In the genomic region with DNA sequence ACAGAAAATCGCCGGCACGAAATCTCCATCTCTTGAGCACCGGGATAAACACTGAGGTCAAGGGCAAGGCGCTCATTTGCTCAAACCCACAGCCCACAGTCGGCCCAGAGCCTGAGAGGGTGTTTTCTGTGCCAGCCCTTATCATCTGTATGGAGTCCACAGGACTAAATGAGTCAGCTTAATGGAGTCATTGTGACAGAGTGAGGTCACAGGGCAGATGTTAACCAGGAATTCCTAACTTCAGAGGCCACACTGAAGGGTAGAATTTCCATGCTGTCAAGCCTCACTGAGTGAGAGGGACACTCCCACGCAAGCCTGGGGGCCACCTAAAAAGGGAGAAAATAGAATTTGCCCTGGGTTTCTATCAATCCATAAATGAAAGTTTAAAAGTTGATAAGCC, we compare ENCODE assay signal across 11 mouse cellular contexts. TPM values are rescaled to one million over a fixed set of nuclear protein-coding genes. Genes with fewer than 3 reads are reported as not detected.
DNase-seq lines count a peak whose midpoint lies in the region; ATAC-seq and TF ChIP-seq lines count a peak whose summit lies in the region.
"Had no signal": no experiment of that assay in that cellular context is flagged by ENCODE, and none has a peak within 500 bp of the region (broad histone marks: within the 10 kb centered on the region; RNA-seq: fewer than 3 reads in every experiment).

No protein-coding gene starts in this region.

- no peak overlapping the region for H3ac ChIP-seq in C2C12 (ENCODE audit: control insufficient read depth, insufficient read length, low read depth)

- no peak overlapping the region for H3K4me3 ChIP-seq in heart, embryonic 15.5 days
- H3K4me3 ChIP-seq in heart, adult 2 months, result no peak overlapping the region
- no peak overlapping the region for H3K4me3 ChIP-seq in C2C12 (ENCODE audit: insufficient read depth, poor library complexity, severe bottlenecking)
- H3K4me3 ChIP-seq in limb, embryonic 10.5 days, result no peak overlapping the region
- H3K4me3 ChIP-seq: hindbrain, embryonic 10.5 days; midbrain, embryonic 13.5 days had no signal

- no peaks in the 10 kb centered on the region for H3K79me2 ChIP-seq in heart, adult 2 months (replicated peaks; ENCODE audit: control insufficient read depth, insufficient read depth, low read length)
- H3K79me2 ChIP-seq in C2C12 (ENCODE audit: control insufficient read depth, insufficient read depth), result no peaks in the 10 kb centered on the region

- DNase-seq in heart, adult 2 months, result no peak
- DNase-seq in adrenal gland, postnatal 25 days, result peak; percentile 11
- DNase-seq in limb, embryonic 10.5 days (ENCODE audit: low spot score), result no peak
- DNase-seq in layer of hippocampus, adult 18-20 months (ENCODE audit: low spot score in 2 of 2), result no peak
- no peak for DNase-seq in testis, postnatal 14 days (ENCODE audit: low spot score)
- DNase-seq in gastrocnemius, postnatal 14 days, result no peak
- DNase-seq: retina, postnatal 1 day had no signal

- H3K4me1 ChIP-seq in heart, embryonic 15.5 days (replicated peaks), result peaks cover 55% of the 10 kb centered on the region
- H3K4me1 ChIP-seq in heart, adult 2 months (ENCODE audit: control insufficient read depth, insufficient read depth, low read length), result peaks cover 3% of the 10 kb centered on the region; the same call in 1 of the 2 replicates
- H3K4me1 ChIP-seq in limb, embryonic 10.5 days, result peaks cover 69% of the 10 kb centered on the region

- H3K9me3 ChIP-seq in heart, embryonic 15.5 days (replicated peaks), result no peaks in the 10 kb centered on the region
- no peaks in the 10 kb centered on the region for H3K9me3 ChIP-seq in limb, embryonic 10.5 days (replicated peaks)
- H3K9me3 ChIP-seq: hindbrain, embryonic 10.5 days; midbrain, embryonic 13.5 days had no signal

- H3K36me3 ChIP-seq in heart, embryonic 15.5 days, result no peaks in the 10 kb centered on the region
- H3K36me3 ChIP-seq in heart, adult 2 months (ENCODE audit: control insufficient read depth, insufficient read depth, low read length), result no peaks in the 10 kb centered on the region
- H3K36me3 ChIP-seq in C2C12 (ENCODE audit: control insufficient read depth, insufficient read depth), result no peaks in the 10 kb centered on the region
- H3K36me3 ChIP-seq in limb, embryonic 10.5 days, result no peaks in the 10 kb centered on the region
- H3K36me3 ChIP-seq: hindbrain, embryonic 10.5 days; midbrain, embryonic 13.5 days had no signal

- H3K27me3 ChIP-seq in heart, embryonic 15.5 days, result no peaks in the 10 kb centered on the region
- H3K27me3 ChIP-seq in heart, adult 2 months (ENCODE audit: control insufficient read depth, insufficient read depth, low read length), result no peaks in the 10 kb centered on the region
- H3K27me3 ChIP-seq in C2C12 (ENCODE audit: control insufficient read depth, insufficient read depth, insufficient read length), result no peaks in the 10 kb centered on the region
- no peaks in the 10 kb centered on the region for H3K27me3 ChIP-seq in limb, embryonic 10.5 days (ENCODE audit: low read depth, poor library complexity, severe bottlenecking)

- no peaks in the 10 kb centered on the region for H3K79me3 ChIP-seq in C2C12 (ENCODE audit: low read depth)

- no peak overlapping the region for H3K9ac ChIP-seq in heart, embryonic 15.5 days
- no peak overlapping the region for H3K9ac ChIP-seq in heart, adult 2 months (ENCODE audit: low read depth, low read length)
- H3K9ac ChIP-seq: midbrain, embryonic 13.5 days had no signal

- TF ChIP-seq CTCF in heart, adult 2 months (IDR thresholded peaks at IDR 0.05), result no peak
- TF ChIP-seq CTCF in C2C12 (IDR thresholded peaks at IDR 0.05; ENCODE audit: control insufficient read depth, insufficient read depth, insufficient read length), result no peak

- intact Hi-C loops in heart, adult 2 months (cut with DNase I), result loop anchor here (5.0 kb wide), 1 partner anchor 117 kb away; no protein-coding TSS in a partner anchor
- intact Hi-C loops in gastrocnemius, postnatal 14 days (cut with DNase I; ENCODE audit: low total_unique reads), result no loop called here

- peak overlapping the region; percentile 96 for H3K27ac ChIP-seq in heart, embryonic 15.5 days
- no peak overlapping the region for H3K27ac ChIP-seq in heart, adult 2 months
- peak overlapping the region; percentile 59; the same call in 1 of the 2 replicates for H3K27ac ChIP-seq in limb, embryonic 10.5 days
- H3K27ac ChIP-seq: hindbrain, embryonic 10.5 days; midbrain, embryonic 13.5 days had no signal

- 0 out of 2 replicates have a peak, but pooled peaks have one; percentile 28 for ATAC-seq in heart, embryonic 15.5 days (replicated peaks; ENCODE audit: insufficient number of reproducible peaks, insufficient read depth, low FRiP score, low read depth)
- ATAC-seq: midbrain, embryonic 13.5 days had no signal

- no peak overlapping the region for H3K4me2 ChIP-seq in heart, embryonic 15.5 days
- H3K4me2 ChIP-seq: midbrain, embryonic 13.5 days had no signal

- 18% methylated on average over 7 of the region's 7 CpGs for WGBS in heart, embryonic 15.5 days
- 45% methylated on average over 7 of the region's 7 CpGs for WGBS in heart, adult 2 months
- WGBS in limb, embryonic 10.5 days, result 29% methylated on average over 7 of the region's 7 CpGs

- TF ChIP-seq POLR2A in heart, adult 2 months (IDR thresholded peaks at IDR 0.05; ENCODE audit: insufficient read depth, low read depth, low read length), result no peak

- TF ChIP-seq EP300 in heart, adult 2 months (IDR thresholded peaks at IDR 0.05; ENCODE audit: insufficient read depth, low read depth, low read length), result no peak

TF ChIP-seq in C2C12, 6 proteins besides CTCF, POLR2A, EP300 and RAD21:
- peak; percentile 76 for TF ChIP-seq MYOD1 (IDR thresholded peaks at IDR 0.05; ENCODE audit: control insufficient read depth, insufficient read length, low read depth)
- no peak for TF ChIP-seq MAX (IDR thresholded peaks at IDR 0.05)
TF ChIP-seq in C2C12: peak in this region for 1.

RNA-seq across cellular contexts. Expression of a gene that starts 35.2 kb away (rescaled TPM):
- 90.2 and 101 TPM in 2 replicates for polyA plus RNA-seq in heart, embryonic 15.5 days (2015; fragmentation: Nextera tagmentation; extraction: Ambion mirVana)
- 10 to 100 TPM; 27.8 to 28.9 TPM for total RNA-seq in heart, adult 2 months (2021)
- polyA plus RNA-seq in heart, adult 2 months (2012; rRNA removed), result 31.3 and 44.4 TPM in 2 replicates
- 4.8 TPM for polyA plus RNA-seq in C2C12 (2012; fragmentation: generic; extraction: Trizol)
- total RNA-seq in adrenal gland, postnatal 25 days (2021), result 14.7 and 20.1 TPM in 2 replicates
- polyA plus RNA-seq in limb, embryonic 10.5 days (2016; fragmentation: Nextera tagmentation; extraction: Ambion mirVana), result 40.7 and 91.2 TPM in 2 replicates
- total RNA-seq in layer of hippocampus, adult 18-20 months (2021), result 10 to 100 TPM; 67.4 to 83.8 TPM
- 1 to 10 TPM; 4.1 to 5.3 TPM for total RNA-seq in gastrocnemius, postnatal 14 days (2021)
